Mouse (Mus musculus): ENCODE data around the gene Robo1.

DNA sequence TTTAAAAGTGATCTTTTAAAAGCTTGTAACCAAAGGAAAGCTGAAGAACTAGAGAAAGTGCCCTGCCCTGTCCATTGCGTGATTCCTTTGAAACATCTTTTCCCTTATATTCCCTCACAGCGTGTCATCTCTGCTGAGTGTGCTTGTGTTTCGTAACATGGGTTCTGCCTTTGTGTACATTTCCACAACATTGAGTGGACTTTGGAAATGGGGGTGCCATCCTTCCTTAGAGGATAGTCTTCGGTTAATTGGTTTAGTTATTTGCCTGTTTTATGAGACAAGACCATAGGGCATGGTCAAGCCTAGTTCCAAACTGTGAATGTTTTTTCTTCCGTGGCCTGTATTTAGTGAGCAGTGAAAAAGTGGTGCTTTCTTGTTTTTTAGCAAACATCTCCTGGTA, 426.1 kb downstream of the Robo1 start:
- no peak for TF ChIP-seq CTCF (IDR thresholded peaks at IDR 0.05; ENCODE audit: low read depth)
- no peak for TF ChIP-seq EP300 (optimal IDR thresholded peaks at IDR 0.05)
